Mouse (Mus musculus) CH12.LX (cell line): Measurements from ENCODE around the gene Dscaml1.
"Not testable (repeated sequence)": the region's sequence is repeated elsewhere in the genome, so short reads cannot be mapped to it uniquely, and the experiment has no call there.

ENCODE experiments used
- CTCF ChIP-seq, 2 experiments: IDR thresholded peaks in 1 of 2; conservative IDR thresholded peaks in 1 of 2; 2 replicates each; pipeline ENCODE4 v1.5.1; 2011 to 2012; ENCODE audit warnings: low read depth in 2 of 2, low read length in 2 of 2, improper control_type of control experiment in 1 of 2, inconsistent platforms in 1 of 2, mild to moderate bottlenecking in 1 of 2, moderate library complexity in 1 of 2
- MAZ ChIP-seq: IDR thresholded peaks from 2 replicates; pipeline ENCODE4 v1.6.1; 2012; ENCODE audit warnings: low read depth, mild to moderate bottlenecking, inconsistent platforms, low read length, improper control_type of control experiment, moderate library complexity
- MXI1 ChIP-seq: IDR thresholded peaks from 2 replicates; pipeline ENCODE4 v1.6.1; 2011; ENCODE audit warnings: mild to moderate bottlenecking, low read depth, low read length, improper control_type of control experiment
- NELFE ChIP-seq: IDR thresholded peaks from 2 replicates; pipeline ENCODE4 v1.6.1; 2011; ENCODE audit warnings: low read depth, low read length, improper control_type of control experiment
- POLR2A ChIP-seq: IDR thresholded peaks from 2 replicates; pipeline ENCODE4 v1.6.1; 2011; ENCODE audit warnings: low read depth, mild to moderate bottlenecking, improper control_type of control experiment, low read length
- TBP ChIP-seq: conservative IDR thresholded peaks from 2 replicates; pipeline ENCODE4 v1.6.1; 2011; ENCODE audit warnings: low read depth, low read length, improper control_type of control experiment
- UBTF ChIP-seq: IDR thresholded peaks from 2 replicates; pipeline ENCODE4 v1.6.1; 2012; ENCODE audit warnings: low read depth, mild to moderate bottlenecking, inconsistent platforms, low read length, improper control_type of control experiment, moderate library complexity
- USF1 ChIP-seq: IDR thresholded peaks from 2 replicates; pipeline ENCODE4 v1.6.1; 2014; ENCODE audit warnings: low read depth, mild to moderate bottlenecking, inconsistent platforms, low read length, improper control_type of control experiment
- ZNF384 ChIP-seq: IDR thresholded peaks from 2 replicates; pipeline ENCODE4 v1.6.1; 2012; ENCODE audit warnings: low read depth, low read length, improper control_type of control experiment, inconsistent platforms

- TF ChIP-seq MAZ; ZNF384; UBTF; TBP; USF1; CTCF (conservative IDR thresholded peaks at IDR 0.05 in 1 of 2, IDR thresholded peaks at IDR 0.05 in 1 of 2; ENCODE audit: low read depth in 2 of 2, low read length in 2 of 2); POLR2A; MXI1; NELFE: not testable (repeated sequence)
Observed at GRCm38 (mm10) chr9:45776176-45776575, 349.7 kb downstream of the Dscaml1 start.
